Mouse (Mus musculus): ENCODE data around the gene Prnp.
A peak's percentile ranks its signal among the peaks of the same experiment; 100 is the strongest.

Prnp gene

DNA sequence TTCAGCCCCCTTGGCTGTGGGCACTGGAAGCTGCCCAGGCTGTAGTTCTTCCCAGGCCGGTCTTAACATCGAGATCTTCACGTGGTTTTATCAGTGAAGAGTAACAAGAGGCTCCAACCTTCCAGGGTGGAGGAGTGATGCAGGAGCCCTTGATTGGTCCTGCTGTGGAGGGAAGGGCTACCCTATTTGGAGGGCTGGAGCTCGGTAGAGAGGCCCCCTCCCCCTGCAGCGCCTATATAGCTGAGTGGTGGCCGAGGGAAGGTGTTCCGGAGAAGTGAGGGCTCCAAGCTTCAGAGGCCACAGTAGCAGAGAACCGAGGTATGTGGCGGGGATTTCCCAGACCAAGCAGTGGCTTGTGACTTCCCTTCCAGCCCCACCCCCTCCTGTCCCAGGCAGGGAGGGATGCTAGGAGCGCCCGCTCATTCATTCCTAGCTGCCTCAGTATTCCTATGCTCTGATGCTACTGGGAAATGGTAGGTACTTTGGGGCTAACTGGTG lies 40.9 kb downstream of the Prnp start, which contains the start of gene Prnd:
Gene Prnd, plus strand, starts transcription at position 264 of the 498 bp plus-strand sequence.
- DNase-seq, result peak; percentile 1

DNA sequence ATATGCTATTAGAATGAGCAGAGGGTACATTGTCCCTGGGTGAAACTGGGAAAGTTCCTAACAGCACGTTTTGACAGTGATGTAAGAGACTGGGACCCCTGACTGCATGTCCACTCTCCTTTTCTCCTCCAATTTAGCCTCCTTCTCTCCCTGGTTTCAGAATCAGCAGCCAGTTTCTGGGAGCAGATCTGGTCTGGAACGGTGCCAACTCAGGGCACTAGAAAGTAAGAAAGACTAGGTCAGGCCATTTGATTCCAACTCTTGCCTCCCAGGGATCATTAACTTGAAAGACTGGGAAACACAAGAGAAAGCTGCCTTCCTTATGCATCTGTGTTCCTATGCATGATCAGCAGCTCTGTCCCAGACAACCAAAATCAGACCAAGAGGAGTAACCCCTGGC lies 42.7 kb downstream of the Prnp start:
- DNase-seq, result peak; percentile 17

DNA sequence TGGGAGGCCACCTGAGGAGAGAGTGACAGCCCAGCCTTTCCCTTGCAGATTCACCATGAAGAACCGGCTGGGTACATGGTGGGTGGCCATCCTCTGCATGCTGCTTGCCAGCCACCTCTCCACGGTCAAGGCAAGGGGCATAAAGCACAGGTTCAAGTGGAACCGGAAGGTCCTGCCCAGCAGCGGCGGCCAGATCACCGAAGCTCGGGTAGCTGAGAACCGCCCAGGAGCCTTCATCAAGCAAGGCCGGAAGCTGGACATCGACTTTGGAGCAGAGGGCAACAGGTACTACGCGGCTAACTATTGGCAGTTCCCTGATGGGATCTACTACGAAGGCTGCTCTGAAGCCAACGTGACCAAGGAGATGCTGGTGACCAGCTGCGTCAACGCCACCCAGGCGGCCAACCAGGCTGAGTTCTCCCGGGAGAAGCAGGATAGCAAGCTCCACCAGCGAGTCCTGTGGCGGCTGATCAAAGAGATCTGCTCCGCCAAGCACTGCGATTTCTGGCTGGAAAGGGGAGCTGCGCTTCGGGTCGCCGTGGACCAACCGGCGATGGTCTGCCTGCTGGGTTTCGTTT lies 43.3 kb downstream of the Prnp start:
- peak; percentile 33 for DNase-seq

DNA sequence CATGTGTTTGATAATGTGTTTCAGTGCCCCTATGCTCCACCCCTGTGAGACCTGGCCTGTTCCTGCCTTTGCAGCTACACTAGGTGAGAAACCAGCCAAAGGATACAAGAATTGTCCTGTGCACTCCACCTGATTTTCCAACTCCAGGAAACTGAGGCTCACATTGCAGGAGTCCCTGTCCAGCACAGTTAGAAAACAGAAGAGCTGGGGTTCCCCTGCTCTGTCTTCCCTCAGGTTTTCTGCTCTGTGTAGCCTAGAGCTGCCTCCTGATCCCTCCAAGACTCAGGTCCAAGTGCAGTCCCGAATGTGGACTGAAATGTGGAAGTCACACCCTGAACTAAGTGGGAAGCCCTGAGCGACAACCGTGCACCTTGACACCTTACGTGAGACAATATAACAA lies 44.0 kb downstream of the Prnp start:
- peak; percentile 2 for DNase-seq

DNA sequence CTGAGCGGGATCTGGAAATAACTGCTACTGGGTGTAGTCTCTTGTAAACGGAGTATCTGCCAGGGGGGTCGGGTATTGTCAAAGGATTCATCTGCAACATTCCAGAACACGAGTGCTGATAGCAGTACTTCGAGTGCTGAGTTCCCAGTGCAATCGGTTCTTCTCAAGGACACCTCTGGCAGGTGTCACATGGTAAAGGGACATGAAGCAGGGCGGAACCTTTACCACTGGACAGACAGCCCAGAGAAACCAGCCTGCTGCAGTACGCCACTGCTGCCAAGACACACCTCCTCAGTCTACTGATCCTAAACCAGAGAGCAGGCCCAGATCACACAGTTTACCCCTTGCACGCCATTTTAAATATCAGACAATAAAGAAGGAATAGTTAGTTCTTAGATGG lies 45.1 kb downstream of the Prnp start:
- no peak for DNase-seq

DNA sequence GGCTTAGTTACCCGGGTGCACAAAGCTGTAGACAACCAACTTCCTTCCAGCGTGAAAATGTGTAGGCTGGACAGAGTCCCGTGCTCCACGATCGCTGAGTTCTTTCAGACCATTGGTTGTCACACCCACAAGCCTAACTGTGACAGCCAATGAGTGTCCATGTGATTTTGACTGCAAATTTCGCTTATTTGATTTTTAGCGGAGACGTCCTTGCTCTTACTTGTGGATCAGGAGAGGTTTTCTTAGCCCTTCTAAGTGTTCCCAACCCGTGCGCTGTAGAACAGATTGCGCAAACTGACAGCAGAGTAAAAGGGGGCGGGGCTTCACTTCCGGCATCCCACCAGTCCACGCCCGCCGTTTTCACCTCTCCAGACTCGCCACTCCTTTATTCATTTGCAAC lies 45.5 kb downstream of the Prnp start:
- peak; percentile 36 for DNase-seq

DNA sequence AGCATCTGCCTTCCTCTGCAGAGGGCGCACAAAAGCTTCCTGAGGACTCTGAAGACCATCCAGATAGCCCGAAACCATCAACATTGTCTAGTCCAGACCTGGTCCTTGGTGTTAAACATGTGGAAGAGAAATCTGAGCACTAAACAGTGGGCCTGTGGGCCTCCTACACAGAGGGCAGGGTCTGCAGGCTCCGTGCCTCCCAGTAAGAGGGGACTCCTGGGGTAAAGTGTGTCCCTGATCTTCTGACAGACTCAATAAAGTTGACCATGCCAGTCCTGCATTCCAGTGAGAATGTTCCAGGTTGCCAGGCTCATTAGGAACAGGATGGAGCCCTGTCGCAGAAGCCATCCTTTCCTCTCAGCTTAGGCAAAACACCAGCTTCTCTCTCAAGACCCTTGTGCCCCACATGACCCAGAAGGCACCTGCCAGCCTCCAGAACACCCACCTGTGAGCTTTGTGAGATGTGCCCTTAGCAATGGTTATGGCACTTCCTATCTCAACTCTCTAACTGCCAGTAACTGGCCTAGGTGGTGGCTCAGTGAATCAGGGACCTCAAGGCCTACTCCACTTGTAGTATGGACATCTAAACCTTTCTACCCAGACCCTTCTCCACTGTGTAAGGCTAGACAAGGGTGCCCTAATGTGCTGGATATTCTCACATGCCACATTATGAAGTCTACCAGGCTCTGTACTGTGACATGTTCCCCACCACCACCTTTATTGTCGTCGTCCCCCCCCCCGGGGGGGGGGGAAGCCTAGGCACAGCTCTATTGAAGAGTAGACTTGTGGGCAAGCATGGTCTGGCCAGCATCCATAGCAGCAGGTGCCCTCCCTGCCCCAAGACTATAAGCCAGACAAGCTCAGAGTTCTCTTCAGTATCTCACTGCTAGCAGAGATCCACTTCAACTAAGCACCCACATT lies 46.9 kb downstream of the Prnp start:
- no peak for DNase-seq

DNA sequence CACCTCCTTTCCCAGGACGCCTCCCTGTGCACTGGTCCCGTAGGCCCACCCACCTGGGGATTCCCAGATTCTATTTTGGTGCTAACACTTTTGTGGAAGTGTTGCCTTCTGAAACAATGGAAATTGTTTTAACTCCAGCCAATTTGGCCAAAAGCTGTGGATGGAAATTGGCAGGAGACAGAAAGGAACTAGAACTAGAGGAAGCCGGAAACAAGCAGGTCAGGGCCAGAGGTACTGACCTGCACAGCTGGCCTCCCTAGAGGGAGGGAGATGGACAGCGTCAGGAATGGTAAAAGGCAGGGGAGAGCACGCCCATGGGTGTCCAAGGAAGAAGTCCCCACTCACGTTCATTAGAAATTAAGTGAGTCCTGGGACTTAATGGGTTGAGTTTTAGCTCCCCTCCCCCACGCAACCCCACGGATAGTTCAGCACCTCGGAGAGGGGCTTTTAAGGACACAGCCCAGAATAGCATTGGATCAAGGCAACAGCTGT lies 48.0 kb downstream of the Prnp start:
- no peak for DNase-seq

DNA sequence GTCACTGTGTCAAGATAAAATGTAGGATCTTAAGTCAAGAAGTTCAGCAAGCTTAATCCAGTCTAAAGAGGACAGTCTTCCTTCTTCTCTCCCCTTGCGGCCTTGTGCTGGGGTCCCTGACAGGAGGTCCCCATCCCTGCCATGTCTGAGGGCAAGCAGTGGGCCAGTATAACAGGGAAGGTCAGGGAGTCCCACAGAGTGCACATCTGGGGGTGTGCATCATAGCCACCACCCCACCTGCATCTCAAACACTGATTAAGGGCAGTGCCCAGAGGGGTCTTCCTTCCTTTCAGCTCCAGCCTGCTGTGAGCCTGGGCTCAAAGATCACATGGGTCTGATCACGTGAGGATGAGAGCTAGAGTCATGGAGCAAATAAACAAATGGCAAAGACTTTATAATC lies 51.9 kb downstream of the Prnp start:
- no peak for DNase-seq

DNA sequence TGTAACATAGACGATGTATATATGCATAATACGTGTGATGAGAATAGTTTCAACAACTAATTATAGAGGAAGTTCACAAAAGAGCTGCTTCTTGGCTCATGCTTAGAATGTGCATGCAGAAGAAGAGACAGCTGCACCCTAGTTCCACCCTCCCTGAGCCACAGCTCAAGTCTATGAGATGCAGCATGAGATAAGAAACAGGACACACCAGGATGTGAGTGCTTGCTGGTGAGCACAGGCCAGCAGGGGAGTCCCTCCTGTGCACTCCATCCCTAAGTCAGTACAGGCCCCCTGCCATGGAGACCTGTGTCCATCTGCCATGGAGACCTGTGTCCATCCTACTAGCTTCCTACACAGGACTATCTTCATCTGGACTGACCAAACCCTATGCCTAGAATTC lies 60.9 kb downstream of the Prnp start:
- DNase-seq, result no peak

DNA sequence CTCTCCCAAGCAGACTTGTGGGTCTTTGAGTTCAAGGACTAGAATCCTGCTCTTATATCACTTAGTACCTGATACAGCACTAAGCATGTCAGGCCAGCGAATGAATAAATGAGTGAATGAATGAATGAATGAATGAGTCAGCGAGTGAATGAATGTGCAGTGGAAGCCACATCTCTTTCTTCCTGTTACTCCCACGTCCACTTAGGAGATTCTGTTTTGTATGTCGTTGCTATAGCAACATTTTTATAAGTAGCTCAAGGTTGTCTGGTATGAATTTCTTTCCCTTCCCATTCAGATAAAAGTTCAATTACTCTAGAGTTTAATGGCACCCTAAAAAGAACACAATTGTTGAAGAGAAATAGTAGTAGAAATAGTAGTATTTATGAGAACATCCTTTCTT lies 61.4 kb downstream of the Prnp start:
- no peak for DNase-seq

DNA sequence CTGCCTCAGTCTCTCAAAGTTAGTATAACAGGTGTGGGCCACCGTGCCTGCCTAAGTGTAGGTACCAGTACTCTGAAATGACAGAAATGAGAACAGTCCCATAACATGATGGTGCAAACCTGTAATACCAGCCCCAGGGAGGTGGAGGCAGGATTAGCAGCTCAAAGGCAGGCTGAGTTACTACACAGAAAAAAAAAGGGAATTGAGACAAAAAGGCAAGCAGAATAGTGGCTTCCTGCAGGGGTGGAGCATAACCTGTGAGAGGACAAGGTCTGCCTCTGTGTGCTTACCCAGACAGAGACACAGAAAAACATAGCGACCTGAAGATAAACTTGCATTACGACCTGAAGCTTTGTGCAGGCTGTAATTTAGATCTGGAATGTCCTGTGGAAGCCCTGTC lies 66.9 kb downstream of the Prnp start:
- no peak for DNase-seq

DNA sequence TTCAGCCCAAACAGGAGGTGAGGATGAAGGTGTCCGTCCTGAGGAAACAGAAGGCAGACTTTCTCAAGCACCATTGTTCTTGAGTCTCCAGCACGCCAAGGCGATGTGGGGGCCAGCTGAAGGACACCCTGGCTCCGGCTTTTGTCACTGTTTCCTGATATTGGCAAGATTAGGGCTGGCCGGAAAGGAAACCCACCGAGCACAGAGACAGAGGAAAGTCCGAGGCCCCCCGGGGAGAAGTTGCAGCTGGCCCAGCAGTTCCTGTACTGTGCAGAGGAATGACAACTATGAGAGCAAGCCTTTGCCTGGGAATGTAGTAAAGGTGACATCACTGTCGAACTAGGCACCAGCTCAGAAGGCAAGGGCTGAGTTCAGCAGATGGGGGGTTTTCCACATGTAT lies 71.1 kb downstream of the Prnp start:
- DNase-seq, result peak; percentile 27

DNA sequence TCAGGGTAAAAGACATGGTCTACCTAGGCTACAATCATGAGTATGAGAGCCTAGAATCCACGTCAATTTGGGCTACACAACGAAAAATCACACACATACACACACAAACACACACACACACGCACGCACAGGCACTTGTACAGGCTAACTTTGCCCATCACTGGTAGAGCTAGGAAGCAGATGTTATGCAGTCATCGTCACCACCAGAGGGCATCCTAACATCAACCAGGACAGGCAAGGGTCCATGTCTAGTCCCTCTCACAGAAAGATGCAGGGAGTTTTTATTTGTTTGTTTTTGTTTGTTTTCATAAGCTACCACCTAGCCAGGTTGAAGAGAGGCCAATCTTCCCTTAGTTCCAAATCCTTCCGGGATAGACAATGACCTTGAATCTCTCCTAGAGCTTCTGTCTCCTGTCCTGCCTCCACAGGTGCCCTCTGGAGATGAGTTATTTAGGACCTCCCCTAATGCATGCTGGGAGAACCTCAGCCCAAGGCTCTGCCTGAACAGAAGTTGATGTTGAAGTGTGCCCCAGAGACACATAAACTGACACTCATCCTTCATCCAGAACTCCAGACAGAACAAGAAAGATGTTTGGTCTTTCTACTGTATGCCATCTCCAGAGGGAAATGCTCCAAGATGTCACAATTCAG lies 72.9 kb downstream of the Prnp start:
- DNase-seq, result peak; percentile 35

DNA sequence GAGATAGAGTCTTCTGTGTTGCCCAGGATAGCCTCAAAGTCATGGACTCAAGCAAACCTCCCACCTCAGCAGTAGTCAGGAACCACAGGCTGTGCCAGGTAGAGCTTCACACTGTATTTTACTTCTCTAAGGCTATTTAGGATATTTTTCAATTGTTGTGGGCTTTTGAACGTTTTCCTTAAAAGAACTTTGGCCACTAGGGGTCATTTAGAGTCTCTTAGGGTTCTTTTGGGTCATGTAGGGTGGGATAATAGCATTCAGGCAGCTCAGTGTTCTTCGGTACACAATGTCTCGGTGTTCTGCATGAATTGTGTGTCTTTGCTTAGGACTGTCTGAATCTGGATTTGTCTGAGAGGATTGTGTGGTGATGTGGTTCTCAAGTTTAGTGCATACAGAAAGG lies 78.2 kb downstream of the Prnp start:
- no peak for DNase-seq

All from kidney, adult 18-20 months (tissue).